Mouse (Mus musculus): ENCODE results near the gene Plcg2.

Gene Plcg2

GRCm38 (mm10) chr8:117634406-117634805, 136.3 kb downstream of the Plcg2 start:
- DNase-seq (ENCODE audit: extremely low spot score): no peak

- no peak for DNase-seq (ENCODE audit: extremely low spot score)
Measured at GRCm38 (mm10) chr8:117637462-117637861, 139.4 kb downstream of the Plcg2 start.

GRCm38 (mm10) chr8:117639631-117640030, 141.5 kb downstream of the Plcg2 start:
- no peak for DNase-seq (ENCODE audit: extremely low spot score)

- DNase-seq (ENCODE audit: extremely low spot score): no peak
Measured at GRCm38 (mm10) chr8:117645486-117645885, 147.4 kb downstream of the Plcg2 start.

- peak; percentile 65 for DNase-seq (ENCODE audit: extremely low spot score)
Measured at GRCm38 (mm10) chr8:117646020-117646419, 147.9 kb downstream of the Plcg2 start.

GRCm38 (mm10) chr8:117646440-117646839, 148.3 kb downstream of the Plcg2 start:
- DNase-seq (ENCODE audit: extremely low spot score): no peak

- DNase-seq (ENCODE audit: extremely low spot score): no peak
Measured at GRCm38 (mm10) chr8:117652318-117652717, 154.2 kb downstream of the Plcg2 start.

- no peak for DNase-seq (ENCODE audit: extremely low spot score)
Measured at GRCm38 (mm10) chr8:117658990-117659389, 160.9 kb downstream of the Plcg2 start.

- peak; percentile 55 for DNase-seq (ENCODE audit: extremely low spot score)
Measured at GRCm38 (mm10) chr8:117660358-117661031, 162.4 kb downstream of the Plcg2 start.

- DNase-seq (ENCODE audit: extremely low spot score): no peak
Measured at GRCm38 (mm10) chr8:117667349-117668124, 169.4 kb downstream of the Plcg2 start.

- no peak for DNase-seq (ENCODE audit: extremely low spot score)
Measured at GRCm38 (mm10) chr8:117670461-117670860, 172.4 kb downstream of the Plcg2 start.

GRCm38 (mm10) chr8:117672558-117672957, 174.5 kb downstream of the Plcg2 start:
- no peak for DNase-seq (ENCODE audit: extremely low spot score)

GRCm38 (mm10) chr8:117673430-117673830, 175.3 kb downstream of the Plcg2 start, which contains the start of gene Sdr42e1:
Gene Sdr42e1, minus strand, starts transcription at chr8:117673689.
- DNase-seq (ENCODE audit: extremely low spot score): peak; percentile 53

- no peak for DNase-seq (ENCODE audit: extremely low spot score)
Measured at GRCm38 (mm10) chr8:117675171-117675570, 177.1 kb downstream of the Plcg2 start.

GRCm38 (mm10) chr8:117676460-117676859, 178.4 kb downstream of the Plcg2 start:
- DNase-seq (ENCODE audit: extremely low spot score): no peak

- DNase-seq (ENCODE audit: extremely low spot score): no peak
Measured at GRCm38 (mm10) chr8:117677011-117677410, 178.9 kb downstream of the Plcg2 start.

- no peak for DNase-seq (ENCODE audit: extremely low spot score)
Measured at GRCm38 (mm10) chr8:117678650-117679049, 180.6 kb downstream of the Plcg2 start.

- DNase-seq (ENCODE audit: extremely low spot score): no peak
Measured at GRCm38 (mm10) chr8:117683925-117684472, 185.9 kb downstream of the Plcg2 start.

GRCm38 (mm10) chr8:117684504-117684903, 186.4 kb downstream of the Plcg2 start:
- no peak for DNase-seq (ENCODE audit: extremely low spot score)
